Mouse (Mus musculus): Measurements from ENCODE around the gene Isca2.
A peak's percentile ranks its signal among the peaks of the same experiment; 100 is the strongest.

DNA sequence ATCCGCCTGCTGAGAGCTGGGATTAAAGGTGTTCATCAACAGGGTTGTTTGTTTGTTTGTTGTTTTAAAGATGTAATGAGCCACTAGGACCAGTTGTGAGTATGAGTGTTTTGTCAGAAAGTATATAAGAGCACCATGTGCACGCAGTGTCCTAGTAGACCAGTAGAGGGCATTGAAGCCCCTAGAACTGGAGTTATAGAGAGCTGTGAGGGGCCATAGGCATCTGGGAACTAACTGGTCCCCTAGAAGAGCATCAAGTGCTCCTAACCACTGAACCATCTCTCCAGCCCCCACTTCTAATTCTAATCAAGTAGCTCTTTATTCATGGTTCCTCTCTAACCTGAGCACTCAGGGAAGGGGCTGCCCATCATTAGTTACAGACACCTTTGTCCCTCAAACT, 14.0 kb upstream of the Isca2 start:
- TF ChIP-seq CTCF (IDR thresholded peaks at IDR 0.05; ENCODE audit: borderline replicate concordance, extremely low read depth, insufficient read depth, insufficient read length) (peak; percentile 52; the same call in 1 of the 2 replicates), POLR2A (IDR thresholded peaks at IDR 0.05; ENCODE audit: borderline replicate concordance, extremely low read depth, insufficient read depth, insufficient read length, poor library complexity, severe bottlenecking) (no peak)
